8 mouse cellular contexts compared by ENCODE assay signal in genomic region chr14:44989751-44990150, GRCm38 (mm10). TPM values are rescaled to one million over a fixed set of nuclear protein-coding genes. Genes with fewer than 3 reads are reported as not detected.
A peak's percentile ranks its signal among the peaks of the same experiment; 100 is the strongest.
DNase-seq lines count a peak whose midpoint lies in the region; ATAC-seq and TF ChIP-seq lines count a peak whose summit lies in the region.

No protein-coding gene starts in this region.

- DNase-seq in layer of hippocampus, adult 2 months (ENCODE audit: low spot score in 2 of 2), result no peak
- no peak for DNase-seq in layer of hippocampus, postnatal 25 days (ENCODE audit: extremely low spot score in 1 of 2, low spot score in 1 of 2)
- DNase-seq in naive thymus-derived CD4-positive, alpha-beta T cell, adult 2 months (ENCODE audit: low read depth), result peak; percentile 48
- DNase-seq in right cerebral cortex, adult 2 months (ENCODE audit: low spot score in 2 of 2), result no peak
- DNase-seq in cerebellum, postnatal 10 days, result no peak
- DNase-seq in heart, postnatal 25 days (ENCODE audit: low spot score), result no peak

- H3K9ac ChIP-seq in intestine, embryonic 15.5 days, result peak overlapping the region; percentile 36; the same call in 1 of the 2 replicates

- no peaks in the 10 kb centered on the region for H3K36me3 ChIP-seq in intestine, embryonic 15.5 days

- WGBS in intestine, embryonic 15.5 days, result 43% methylated on average over 4 of the region's 4 CpGs

- no peak for TF ChIP-seq POLR2A in cortical plate, adult 2 months (IDR thresholded peaks at IDR 0.05; ENCODE audit: extremely low read depth, insufficient read depth, low read length)

- intact Hi-C loops in heart, postnatal 25 days (cut with DNase I), result loop anchor here (5.0 kb wide), 1 partner anchor 157 kb away; no protein-coding TSS in a partner anchor

- peaks cover 11% of the 10 kb centered on the region; the same call in 1 of the 2 replicates for H3K27me3 ChIP-seq in intestine, embryonic 15.5 days (replicated peaks)

- no peak overlapping the region for H3K27ac ChIP-seq in layer of hippocampus, adult 2 months
- no peak overlapping the region for H3K27ac ChIP-seq in cortical plate, adult 2 months (ENCODE audit: insufficient read depth, low read length)
- H3K27ac ChIP-seq in intestine, embryonic 15.5 days, result no peak overlapping the region

- no peaks in the 10 kb centered on the region for H3K9me3 ChIP-seq in intestine, embryonic 15.5 days

- H3K4me2 ChIP-seq in intestine, embryonic 15.5 days (replicated peaks), result peak overlapping the region; percentile 93

- H3K4me1 ChIP-seq in cortical plate, adult 2 months (ENCODE audit: control insufficient read depth, insufficient read depth, low read length), result no peaks in the 10 kb centered on the region
- H3K4me1 ChIP-seq in intestine, embryonic 15.5 days (replicated peaks), result peaks cover 12% of the 10 kb centered on the region

- TF ChIP-seq CTCF in layer of hippocampus, adult 2 months (conservative IDR thresholded peaks at IDR 0.05), result no peak
- TF ChIP-seq CTCF in cortical plate, adult 2 months (IDR thresholded peaks at IDR 0.05; ENCODE audit: extremely low read depth, insufficient read depth, low read length), result no peak

- no peak for ATAC-seq in intestine, embryonic 15.5 days

- peak overlapping the region; percentile 55; the same call in 1 of the 2 replicates for H3K4me3 ChIP-seq in layer of hippocampus, adult 2 months
- peak overlapping the region; percentile 52; the same call in 1 of the 2 replicates for H3K4me3 ChIP-seq in cortical plate, adult 2 months (ENCODE audit: insufficient read depth, low read length)
- H3K4me3 ChIP-seq in intestine, embryonic 15.5 days (replicated peaks), result peak overlapping the region; percentile 47

RNA-seq across cellular contexts. Expression of gene Ptger2, which starts 1.8 kb away (rescaled TPM):
- under 1 TPM; 0.13 to 0.37 TPM for total RNA-seq in layer of hippocampus, adult 2 months (2021)
- under 1 TPM; 0.22 to 0.23 TPM for total RNA-seq in layer of hippocampus, postnatal 25 days (2021)
- 0.28 and 0.31 TPM in 2 replicates for polyA plus RNA-seq in cortical plate, adult 2 months (2012; rRNA removed)
- polyA plus RNA-seq in intestine, embryonic 15.5 days (2015; fragmentation: Nextera tagmentation; extraction: Ambion mirVana), result 1.2 TPM in 2 replicates
- under 1 TPM; 0.16 to 0.22 TPM for total RNA-seq in heart, postnatal 25 days (2021)
